Comparison of ENCODE assay signal across 27 mouse cellular contexts in the genomic region with DNA sequence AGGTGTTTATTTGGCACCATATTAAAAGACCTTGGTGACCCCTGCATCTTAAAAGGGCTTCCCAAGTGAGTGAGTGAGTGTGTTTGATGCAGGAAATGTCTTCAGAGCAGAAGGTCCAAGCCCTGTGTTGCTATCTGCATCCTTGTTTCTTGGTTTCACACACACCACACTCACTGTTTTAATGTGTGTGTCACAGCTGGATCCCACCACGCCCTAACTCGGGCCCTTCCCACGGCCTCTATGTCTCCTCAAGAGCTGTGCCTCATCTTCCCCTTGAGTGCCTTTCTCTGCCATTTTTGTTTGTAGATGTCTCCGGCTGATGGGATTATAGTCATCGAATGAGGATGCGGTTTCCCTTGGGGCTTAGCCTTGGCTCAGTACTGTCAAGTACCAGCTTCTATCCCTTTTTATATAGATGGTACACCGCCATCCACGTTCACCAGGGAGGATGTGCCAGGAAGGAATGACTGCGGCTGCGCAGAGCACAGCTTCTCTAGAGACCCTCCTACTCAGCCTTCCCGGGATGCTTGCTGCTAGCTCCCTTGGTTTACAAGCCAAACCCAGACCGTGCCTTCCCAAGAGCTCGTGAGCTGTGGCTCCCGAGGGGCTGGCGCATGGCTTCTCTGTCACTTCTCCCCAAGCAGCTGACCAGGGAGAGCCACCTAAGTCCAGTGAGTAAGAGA.
A peak's percentile ranks its signal among the peaks of the same experiment; 100 is the strongest.
DNase-seq lines count a peak whose midpoint lies in the region; ATAC-seq and TF ChIP-seq lines count a peak whose summit lies in the region.
"Had no signal": no experiment of that assay in that cellular context is flagged by ENCODE, and none has a peak within 500 bp of the region (broad histone marks: within the 10 kb centered on the region; RNA-seq: fewer than 3 reads in every experiment).

No protein-coding gene starts in this region.

- H3K4me1 ChIP-seq in midbrain, embryonic 12.5 days = peaks cover 14% of the 10 kb centered on the region
- no peaks in the 10 kb centered on the region for H3K4me1 ChIP-seq in midbrain, embryonic 16.5 days (ENCODE audit: control insufficient read depth, insufficient read depth, low read length)
- peaks cover 97% of the 10 kb centered on the region for H3K4me1 ChIP-seq in E14TG2a.4 (replicated peaks; ENCODE audit: low read depth, low read length)
- no peaks in the 10 kb centered on the region for H3K4me1 ChIP-seq in heart, adult 2 months (ENCODE audit: control insufficient read depth, insufficient read depth, low read length)
- H3K4me1 ChIP-seq: embryonic facial prominence, embryonic 10.5 days; embryonic facial prominence, embryonic 13.5 days had no signal

- ATAC-seq in midbrain, embryonic 12.5 days (ENCODE audit: low FRiP score, low read depth) = no peak
- ATAC-seq in midbrain, embryonic 16.5 days = no peak
- no peak for ATAC-seq in inflammation-experienced regulatory T-cells, adult 6 months
- ATAC-seq: activated CD4-positive, CD25-positive, alpha-beta regulatory T cell, adult 4 months; CD4-positive, CD25-positive, alpha-beta regulatory T cell, adult 4 months; forebrain, embryonic 15.5 days; hindbrain, postnatal 0 days; Patski had no signal

- no peak overlapping the region for H3K9ac ChIP-seq in midbrain, embryonic 12.5 days (replicated peaks)
- H3K9ac ChIP-seq in midbrain, embryonic 16.5 days (ENCODE audit: low read depth, low read length) = no peak overlapping the region
- no peak overlapping the region for H3K9ac ChIP-seq in heart, adult 2 months (ENCODE audit: low read depth, low read length)
- H3K9ac ChIP-seq: embryonic facial prominence, embryonic 13.5 days; forebrain, embryonic 12.5 days; forebrain, embryonic 15.5 days; hindbrain, embryonic 14.5 days had no signal

- H3K4me3 ChIP-seq in midbrain, embryonic 12.5 days = no peak overlapping the region
- no peak overlapping the region for H3K4me3 ChIP-seq in midbrain, embryonic 16.5 days (ENCODE audit: low read depth, low read length)
- peak overlapping the region; percentile 29 for H3K4me3 ChIP-seq in E14TG2a.4 (replicated peaks; ENCODE audit: low read length)
- no peak overlapping the region for H3K4me3 ChIP-seq in heart, adult 2 months
- H3K4me3 ChIP-seq: embryonic facial prominence, embryonic 10.5 days; embryonic facial prominence, embryonic 13.5 days; erythroblast, embryonic 14.5 days; forebrain, embryonic 12.5 days; forebrain, embryonic 15.5 days had no signal

- peaks cover 5% of the 10 kb centered on the region; the same call in 1 of the 2 replicates for H3K27me3 ChIP-seq in midbrain, embryonic 12.5 days
- H3K27me3 ChIP-seq in midbrain, embryonic 16.5 days (ENCODE audit: control insufficient read depth, insufficient read depth, low read depth, low read length) = no peaks in the 10 kb centered on the region
- no peaks in the 10 kb centered on the region for H3K27me3 ChIP-seq in E14TG2a.4 (ENCODE audit: insufficient read depth, low read length)
- H3K27me3 ChIP-seq in heart, adult 2 months (ENCODE audit: control insufficient read depth, insufficient read depth, low read length) = no peaks in the 10 kb centered on the region
- H3K27me3 ChIP-seq: embryonic facial prominence, embryonic 13.5 days; forebrain, embryonic 12.5 days; forebrain, embryonic 15.5 days; Patski had no signal

- DNase-seq in ES-CJ7 (ENCODE audit: low read depth, low spot score) = peak; percentile 62
- no peak for DNase-seq in heart, adult 2 months
- DNase-seq: adrenal gland, adult 8-10 months; adrenal gland, postnatal 25 days; cerebellum, adult 11-12 months; cerebellum, adult 8-10 months; cerebellum, postnatal 10 days; cerebellum, postnatal 36 days; embryo, embryonic 11 days; gastrocnemius, postnatal 10 days; gastrocnemius, postnatal 36 days had no signal

- intact Hi-C loops in heart, adult 2 months (cut with DNase I) = no loop called here

- H3K79me2 ChIP-seq in heart, adult 2 months (replicated peaks; ENCODE audit: control insufficient read depth, insufficient read depth, low read length) = no peaks in the 10 kb centered on the region

- no peak for TF ChIP-seq CTCF in E14TG2a.4 (conservative IDR thresholded peaks at IDR 0.05; ENCODE audit: low read length)
- no peak for TF ChIP-seq CTCF in heart, adult 2 months (IDR thresholded peaks at IDR 0.05)

- TF ChIP-seq POLR2A in heart, adult 2 months (IDR thresholded peaks at IDR 0.05; ENCODE audit: insufficient read depth, low read depth, low read length) = no peak

- H3K27ac ChIP-seq in midbrain, embryonic 12.5 days (replicated peaks) = 0 out of 2 replicates have a peak overlapping the region, but pooled peaks have one; percentile 27
- no peak overlapping the region for H3K27ac ChIP-seq in midbrain, embryonic 16.5 days (ENCODE audit: low read length)
- no peak overlapping the region for H3K27ac ChIP-seq in heart, adult 2 months
- H3K27ac ChIP-seq: embryonic facial prominence, embryonic 10.5 days; embryonic facial prominence, embryonic 13.5 days; forebrain, embryonic 15.5 days; hindbrain, embryonic 14.5 days; hindbrain, postnatal 0 days had no signal

- no peak overlapping the region for H3K4me2 ChIP-seq in midbrain, embryonic 12.5 days (replicated peaks)
- H3K4me2 ChIP-seq in midbrain, embryonic 16.5 days (ENCODE audit: low read length) = no peak overlapping the region
- H3K4me2 ChIP-seq: embryonic facial prominence, embryonic 13.5 days; forebrain, embryonic 12.5 days; forebrain, embryonic 15.5 days; heart, embryonic 11.5 days; hindbrain, embryonic 14.5 days had no signal

- WGBS in midbrain, embryonic 12.5 days = 91% methylated on average over 15 of the region's 15 CpGs
- WGBS in midbrain, embryonic 16.5 days = 87% methylated on average over 15 of the region's 15 CpGs
- 96% methylated on average over 15 of the region's 15 CpGs for WGBS in heart, adult 2 months

- 0 out of 2 replicates have a peak, but pooled peaks cover 3% of the 10 kb centered on the region for H3K36me3 ChIP-seq in midbrain, embryonic 12.5 days
- no peaks in the 10 kb centered on the region for H3K36me3 ChIP-seq in midbrain, embryonic 16.5 days (ENCODE audit: control insufficient read depth, insufficient read depth, low read length)
- H3K36me3 ChIP-seq in E14TG2a.4 (ENCODE audit: insufficient read depth, low read length) = peaks cover 14% of the 10 kb centered on the region; the same call in 1 of the 2 replicates
- H3K36me3 ChIP-seq in heart, adult 2 months (ENCODE audit: control insufficient read depth, insufficient read depth, low read length) = no peaks in the 10 kb centered on the region

- H3K9me3 ChIP-seq in midbrain, embryonic 12.5 days = no peaks in the 10 kb centered on the region
- H3K9me3 ChIP-seq in midbrain, embryonic 16.5 days (replicated peaks; ENCODE audit: control insufficient read depth, low read length, poor library complexity, severe bottlenecking) = no peaks in the 10 kb centered on the region
- H3K9me3 ChIP-seq in E14TG2a.4 (ENCODE audit: low read length) = no peaks in the 10 kb centered on the region
- H3K9me3 ChIP-seq: embryonic facial prominence, embryonic 10.5 days; embryonic facial prominence, embryonic 13.5 days; forebrain, embryonic 12.5 days; forebrain, embryonic 15.5 days; G1E had no signal

- no peak for TF ChIP-seq EP300 in heart, adult 2 months (IDR thresholded peaks at IDR 0.05; ENCODE audit: insufficient read depth, low read depth, low read length)
